Mouse (Mus musculus): ENCODE measurements around the gene Tstd1.

Gene Tstd1

DNA sequence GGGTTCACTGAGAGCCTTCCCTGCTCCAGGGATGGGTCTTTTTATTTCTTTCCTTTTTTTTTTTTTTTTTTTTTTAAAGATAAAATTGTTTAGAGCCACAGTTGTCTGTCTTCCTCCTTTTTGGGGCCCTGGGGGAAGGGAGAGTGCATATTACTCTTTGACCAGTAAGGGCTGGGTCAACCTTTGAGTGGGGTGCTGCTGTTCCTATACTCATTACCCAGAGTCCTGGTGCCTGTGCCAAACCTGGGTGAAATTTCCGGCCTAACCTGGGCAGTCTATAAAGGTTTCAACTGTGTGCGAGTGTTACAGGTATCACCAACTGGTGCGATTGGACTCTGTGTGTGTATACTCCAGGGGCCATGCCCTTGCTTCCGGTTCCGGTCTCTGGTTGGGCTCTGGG is at the start of gene Tstd1:
TSS of gene Tstd1 (plus strand) at position 213 of the 400 bp plus-strand sequence.
- DNase-seq (ENCODE audit: low spot score): no peak

DNA sequence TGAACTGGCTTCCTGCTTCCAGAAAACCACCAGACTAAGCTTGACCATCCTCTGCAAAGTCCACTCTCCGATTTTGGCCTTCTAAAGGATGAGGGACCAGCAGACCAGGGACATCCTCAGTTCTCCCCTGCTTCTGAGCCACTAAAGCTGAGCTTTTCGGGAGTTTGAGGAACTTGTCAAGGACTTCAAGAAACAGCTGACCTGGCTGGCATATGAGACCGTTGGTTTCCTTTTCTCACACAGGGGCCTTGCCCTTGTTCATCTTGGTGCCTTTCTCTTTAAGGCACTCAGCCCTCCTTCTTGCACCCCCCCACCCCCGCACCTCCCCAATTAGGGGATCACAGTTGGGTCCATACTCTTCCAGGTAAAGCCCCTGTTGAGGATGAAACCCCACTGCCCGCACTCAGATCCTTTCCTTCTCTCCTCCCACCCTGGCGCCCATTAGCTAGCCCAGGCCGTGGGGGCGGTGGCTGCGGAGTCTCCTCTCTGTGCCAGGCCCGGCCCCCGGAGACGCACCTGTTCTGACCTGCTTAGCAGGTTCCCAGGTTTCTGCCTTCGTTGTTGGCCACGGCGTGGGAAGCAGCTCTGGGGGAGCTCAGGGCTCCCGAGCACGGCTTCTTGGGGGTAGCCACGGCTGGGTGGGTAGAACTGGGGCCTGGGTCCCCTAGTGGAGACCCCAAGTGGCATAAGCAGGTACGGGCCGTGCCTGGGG is 48.7 kb upstream of the Tstd1 start, which contains the start of gene Nectin4:
TSS of gene Nectin4 (plus strand) at position 255 of the 712 bp plus-strand sequence.
- peak; percentile 62 for DNase-seq (ENCODE audit: low spot score)

DNA sequence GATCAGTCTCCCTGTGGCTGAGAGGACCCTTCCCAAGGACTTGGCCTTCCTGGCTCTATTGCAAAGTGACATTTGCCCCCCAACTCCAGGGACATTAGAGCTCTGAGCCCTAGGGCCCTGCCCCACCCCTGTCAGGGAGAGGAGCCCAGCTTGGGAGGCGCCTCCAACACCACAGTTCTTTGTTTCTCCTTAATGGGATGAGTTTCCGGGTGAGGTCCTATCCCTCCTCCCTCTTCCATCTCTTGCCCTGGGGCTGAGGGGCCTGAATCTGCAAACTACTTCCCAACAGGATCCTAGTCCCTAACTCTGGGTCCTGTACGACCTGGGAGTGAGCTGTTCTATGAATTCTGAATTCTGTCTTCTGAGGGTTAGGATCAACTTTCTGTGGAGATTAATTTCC is 45.8 kb upstream of the Tstd1 start:
- no peak for DNase-seq (ENCODE audit: low spot score)

DNA sequence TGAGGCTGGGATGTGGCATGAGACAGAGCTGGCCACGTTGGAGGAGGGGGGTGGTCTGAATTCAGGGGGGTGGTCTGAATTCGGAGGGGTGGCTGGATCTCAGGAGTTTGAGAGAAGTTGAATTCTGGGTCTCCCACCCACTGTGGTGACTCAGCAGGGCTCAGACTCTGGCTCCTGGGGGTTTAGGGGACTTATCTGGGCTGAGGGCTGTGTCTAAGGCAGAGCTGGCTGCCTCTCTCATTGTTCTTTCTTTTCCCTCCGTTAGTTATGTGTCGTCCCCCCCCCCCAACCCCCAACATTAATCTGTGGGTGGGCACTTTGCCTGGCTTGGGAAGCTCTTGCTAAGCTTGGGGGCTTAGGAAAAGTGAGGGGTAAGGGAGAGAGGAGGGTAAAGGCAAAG is 44.7 kb upstream of the Tstd1 start:
- DNase-seq (ENCODE audit: low spot score): no peak

DNA sequence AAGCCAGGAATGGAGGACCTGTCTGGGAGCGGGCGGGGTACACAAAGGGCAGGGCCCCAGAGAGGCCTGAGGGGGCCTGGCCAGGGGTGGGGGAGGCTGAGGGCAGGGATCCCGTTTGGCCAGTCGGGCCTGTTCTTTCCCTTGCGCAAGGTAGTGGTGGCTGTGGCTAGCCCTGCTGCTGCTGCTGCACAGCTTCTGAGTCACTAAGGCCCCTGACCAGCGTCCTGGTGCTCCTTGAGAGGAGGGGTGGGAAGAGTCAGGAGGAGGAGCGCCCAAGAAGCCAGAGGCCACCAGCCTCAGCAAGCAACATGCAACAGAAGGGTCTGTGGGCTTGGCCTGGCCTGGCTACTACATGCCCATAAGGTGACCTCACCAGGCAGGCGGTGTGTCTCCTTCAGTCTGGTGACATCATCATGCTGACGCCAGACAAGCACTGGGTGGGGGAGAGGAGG is 43.0 kb upstream of the Tstd1 start:
- peak; percentile 82 for DNase-seq (ENCODE audit: low spot score)

DNA sequence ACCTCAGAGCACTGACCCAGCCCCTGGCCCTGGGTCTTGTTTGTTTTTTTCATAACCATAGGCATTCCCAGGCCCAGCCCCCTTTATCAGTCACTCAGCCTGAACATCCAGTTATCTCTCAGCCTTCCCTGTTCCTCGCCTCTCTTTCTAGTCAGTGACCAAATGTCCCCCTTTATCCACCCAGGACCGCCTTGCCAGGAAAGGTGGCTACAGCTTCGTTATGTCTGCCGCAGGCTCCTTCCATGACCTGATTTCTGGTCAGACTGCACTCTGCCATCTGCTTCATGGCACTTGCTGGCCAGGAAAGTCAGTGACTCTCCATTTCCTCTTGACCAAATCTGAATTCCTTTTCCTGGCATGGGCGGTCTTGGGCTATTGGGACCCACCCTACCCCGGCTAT is 40.4 kb upstream of the Tstd1 start:
- no peak for DNase-seq (ENCODE audit: low spot score)

DNA sequence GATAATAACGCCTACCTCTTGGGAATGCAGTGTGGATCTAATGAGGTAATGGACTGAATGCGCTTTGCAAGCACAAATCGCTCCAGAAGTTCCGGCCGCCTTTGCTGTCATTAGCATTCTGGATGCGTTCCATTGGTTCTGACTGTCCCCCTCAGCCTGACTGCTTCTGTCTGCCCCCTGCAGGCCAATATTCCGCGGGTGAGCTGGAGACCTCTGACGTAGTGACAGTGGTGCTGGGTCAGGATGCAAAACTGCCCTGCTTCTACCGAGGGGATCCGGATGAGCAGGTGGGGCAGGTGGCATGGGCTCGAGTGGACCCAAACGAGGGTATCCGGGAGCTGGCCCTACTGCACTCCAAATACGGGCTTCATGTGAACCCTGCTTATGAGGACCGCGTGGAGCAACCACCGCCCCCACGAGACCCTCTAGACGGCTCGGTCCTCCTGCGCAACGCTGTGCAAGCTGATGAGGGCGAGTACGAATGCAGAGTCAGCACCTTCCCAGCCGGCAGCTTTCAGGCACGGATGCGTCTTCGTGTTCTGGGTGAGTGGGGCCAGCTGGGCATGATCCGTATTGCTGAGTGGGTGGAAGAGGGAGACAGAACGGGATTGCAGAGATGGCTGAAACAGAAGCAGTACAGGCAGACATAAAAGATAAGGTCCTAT is 38.6 kb upstream of the Tstd1 start:
- peak; percentile 67 for DNase-seq (ENCODE audit: low spot score)

DNA sequence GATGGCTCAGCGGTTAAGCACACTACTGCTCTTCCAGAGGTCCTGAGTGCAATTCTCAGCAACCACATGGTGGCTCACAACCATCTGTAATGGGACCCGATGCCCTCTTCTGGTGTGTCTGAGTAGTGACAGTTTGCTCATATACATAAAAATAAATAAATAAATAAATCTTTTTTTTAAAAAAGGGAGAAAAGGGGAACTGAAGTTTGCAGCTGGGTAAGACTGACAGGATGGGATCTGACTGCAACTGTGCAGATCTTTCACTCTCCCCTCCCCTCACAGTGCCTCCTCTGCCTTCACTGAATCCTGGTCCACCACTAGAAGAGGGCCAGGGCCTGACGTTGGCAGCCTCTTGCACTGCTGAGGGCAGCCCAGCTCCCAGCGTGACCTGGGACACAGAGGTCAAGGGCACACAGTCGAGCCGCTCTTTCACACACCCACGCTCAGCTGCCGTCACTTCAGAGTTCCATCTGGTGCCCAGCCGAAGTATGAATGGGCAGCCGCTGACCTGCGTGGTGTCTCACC is 36.5 kb upstream of the Tstd1 start:
- DNase-seq (ENCODE audit: low spot score): no peak

DNA sequence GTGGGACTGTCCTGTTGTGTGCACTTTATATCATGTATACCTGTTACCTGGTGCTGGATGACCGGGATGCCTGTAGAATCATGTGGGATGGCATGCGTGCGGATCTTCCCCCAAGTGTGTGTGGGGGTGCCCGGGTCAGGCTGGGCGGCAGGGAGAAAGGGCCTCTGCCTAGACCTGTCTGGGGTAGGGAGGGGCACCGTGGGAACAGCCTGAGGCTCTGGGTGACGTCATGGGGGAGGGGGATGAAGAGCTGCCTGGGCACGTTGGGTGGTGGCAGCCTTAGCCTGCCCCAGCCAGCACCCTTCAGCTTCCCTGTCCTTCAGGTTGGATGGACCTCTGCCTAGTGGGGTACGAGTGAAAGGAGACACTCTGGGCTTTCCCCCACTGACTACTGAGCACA is 34.3 kb upstream of the Tstd1 start:
- DNase-seq (ENCODE audit: low spot score): peak; percentile 74

DNA sequence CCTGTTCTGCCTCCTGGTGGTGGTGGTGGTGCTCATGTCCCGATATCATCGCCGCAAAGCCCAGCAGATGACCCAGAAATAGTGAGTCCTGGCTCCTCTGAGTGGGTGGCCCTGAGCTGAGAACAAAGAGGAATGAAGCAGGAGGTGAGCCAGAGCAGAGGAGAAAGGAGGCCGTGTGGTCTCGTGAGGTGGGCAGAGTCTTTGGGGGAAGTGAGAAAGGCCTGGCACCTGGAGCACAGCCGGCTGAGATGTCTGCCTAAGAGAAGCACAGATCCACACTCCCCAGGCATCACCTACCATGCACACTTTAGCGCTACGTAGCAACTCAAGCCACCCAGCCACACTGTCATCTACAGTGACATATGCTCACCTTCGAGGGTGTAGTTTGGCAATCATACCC is 33.5 kb upstream of the Tstd1 start:
- no peak for DNase-seq (ENCODE audit: low spot score)

DNA sequence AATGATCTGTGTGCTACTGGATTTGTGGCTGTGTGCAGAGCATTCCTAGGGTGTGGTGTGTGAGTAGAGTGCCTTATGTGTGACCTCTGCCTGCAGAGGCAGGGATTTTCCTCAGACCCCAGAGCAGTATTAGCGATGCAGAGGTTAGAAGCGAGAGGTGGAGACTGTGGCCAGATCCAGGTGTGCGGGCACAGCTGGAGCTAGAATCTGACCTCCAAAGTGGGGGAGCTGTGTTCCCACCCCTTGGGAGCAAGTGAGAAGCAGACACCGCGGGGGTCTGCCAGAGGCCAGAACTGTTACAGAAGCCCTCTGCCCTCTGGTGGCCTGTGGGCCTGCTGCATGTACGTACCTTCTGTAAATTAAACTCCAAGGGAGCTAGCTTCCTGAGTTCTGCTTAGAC is 31.6 kb upstream of the Tstd1 start:
- no peak for DNase-seq (ENCODE audit: low spot score)

DNA sequence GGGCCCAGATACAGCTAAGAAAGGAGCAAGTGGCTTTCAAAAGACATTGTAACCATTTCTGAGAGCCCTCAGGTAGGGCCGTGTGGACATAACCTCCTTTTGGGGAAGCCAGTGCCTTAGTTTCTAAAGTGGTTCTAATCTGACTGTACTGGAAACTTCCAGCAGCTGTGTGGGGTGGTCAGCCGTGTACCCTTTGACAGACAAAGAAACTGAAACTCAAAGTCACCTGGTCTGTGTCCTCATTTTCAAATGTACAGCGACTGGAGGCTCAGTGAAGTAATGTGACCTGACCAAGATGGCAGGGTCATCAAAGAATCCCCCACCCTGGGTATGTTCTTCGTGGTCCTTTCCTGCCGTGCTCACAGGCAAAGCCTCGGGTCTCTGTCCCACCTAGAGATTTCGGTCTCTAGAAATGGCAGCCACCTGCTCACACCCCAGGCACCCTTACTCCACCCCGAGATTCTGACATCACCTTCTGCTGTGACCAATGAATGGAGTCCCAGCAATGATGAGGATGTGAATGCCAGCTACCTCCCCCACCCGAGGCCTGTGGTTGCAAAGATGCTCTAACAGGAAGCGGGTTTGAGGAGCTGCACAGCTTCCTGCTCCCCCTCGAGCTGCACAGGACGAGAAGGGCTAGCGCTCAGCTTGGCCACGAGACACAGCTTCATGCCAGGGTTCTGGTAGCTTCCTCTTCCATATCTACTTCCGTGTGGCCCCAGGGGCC is 30.1 kb upstream of the Tstd1 start, which contains the start of gene Arhgap30:
TSS of gene Arhgap30 (plus strand) at position 579 of the 727 bp plus-strand sequence.
- no peak for DNase-seq (ENCODE audit: low spot score)

DNA sequence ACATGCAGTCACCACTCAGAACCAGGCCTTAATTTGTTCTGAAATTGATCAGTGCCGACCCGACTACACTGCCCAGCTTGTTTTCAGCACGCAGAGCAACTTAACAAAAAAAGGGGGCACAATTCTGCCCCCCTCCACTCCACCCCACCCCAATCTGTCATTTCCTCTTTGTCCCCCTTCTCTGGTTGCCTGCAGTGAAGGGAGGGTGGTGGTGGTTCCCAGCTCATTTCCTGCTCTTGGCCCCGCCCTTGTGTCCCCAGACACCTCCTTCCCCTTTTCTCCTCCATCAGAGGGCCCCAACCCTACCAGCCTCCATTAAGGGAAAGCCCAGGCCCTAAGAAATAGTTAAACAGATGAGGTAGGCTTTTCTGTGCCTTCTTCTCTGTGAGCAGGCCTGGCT is 28.6 kb upstream of the Tstd1 start:
- DNase-seq (ENCODE audit: low spot score): no peak

DNA sequence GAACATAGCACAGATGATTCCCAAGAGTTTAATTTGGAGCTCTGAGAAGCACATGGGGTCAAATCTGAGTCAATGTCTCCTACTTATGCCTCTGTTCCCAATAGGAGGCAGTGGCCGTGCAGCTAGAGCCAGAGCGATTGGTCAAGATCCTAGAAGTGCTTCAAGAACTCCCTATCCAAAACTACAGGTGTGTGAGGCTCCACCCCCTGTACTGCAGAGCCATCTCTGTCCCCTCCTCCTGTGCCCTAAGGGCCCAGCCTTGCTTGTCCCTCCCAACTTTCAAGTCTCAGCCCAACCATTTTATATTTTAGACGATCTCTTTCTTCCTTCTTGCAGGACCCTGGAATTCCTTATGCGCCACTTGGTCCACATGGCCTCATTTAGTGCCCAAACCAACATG is 16.9 kb upstream of the Tstd1 start:
- DNase-seq (ENCODE audit: low spot score): no peak

DNA sequence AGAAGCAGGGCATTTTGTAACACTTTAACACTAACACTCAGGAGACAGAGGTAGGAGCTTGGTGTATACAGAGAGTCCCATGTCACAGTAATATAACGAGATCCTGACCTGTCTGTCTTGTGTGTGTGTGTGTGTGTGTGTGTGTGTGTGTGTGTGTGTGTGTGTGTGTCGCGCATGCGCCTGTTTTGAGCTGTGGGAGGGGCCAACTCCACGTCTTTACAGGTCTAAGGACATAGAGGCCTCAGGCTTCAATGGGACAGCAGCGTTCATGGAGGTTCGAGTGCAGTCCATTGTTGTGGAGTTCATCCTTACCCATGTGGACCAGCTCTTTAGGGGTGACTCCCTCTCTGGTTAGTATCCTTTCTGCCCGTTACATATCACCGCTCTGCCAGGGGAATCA is 15.7 kb upstream of the Tstd1 start:
- DNase-seq (ENCODE audit: low spot score): no peak

DNA sequence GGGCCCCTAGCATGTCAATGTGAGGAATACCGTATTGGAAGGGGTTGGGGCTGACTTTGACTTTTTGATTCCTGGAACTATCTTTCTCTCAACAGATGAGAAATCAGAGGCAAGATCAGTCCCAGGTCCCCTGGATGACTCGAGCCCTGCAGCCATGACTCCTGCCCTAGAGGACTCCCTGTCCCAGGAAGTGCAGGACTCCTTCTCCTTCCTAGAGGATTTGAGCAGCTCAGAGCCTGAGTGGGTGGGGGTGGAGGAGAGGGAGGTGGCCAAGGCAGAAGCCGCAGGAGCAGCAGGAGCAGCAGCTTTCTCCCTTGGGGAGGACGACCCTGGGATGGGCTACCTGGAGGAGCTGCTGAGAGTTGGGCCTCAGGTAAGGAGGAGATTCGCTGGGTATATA is 11.4 kb upstream of the Tstd1 start:
- no peak for DNase-seq (ENCODE audit: low spot score)

DNA sequence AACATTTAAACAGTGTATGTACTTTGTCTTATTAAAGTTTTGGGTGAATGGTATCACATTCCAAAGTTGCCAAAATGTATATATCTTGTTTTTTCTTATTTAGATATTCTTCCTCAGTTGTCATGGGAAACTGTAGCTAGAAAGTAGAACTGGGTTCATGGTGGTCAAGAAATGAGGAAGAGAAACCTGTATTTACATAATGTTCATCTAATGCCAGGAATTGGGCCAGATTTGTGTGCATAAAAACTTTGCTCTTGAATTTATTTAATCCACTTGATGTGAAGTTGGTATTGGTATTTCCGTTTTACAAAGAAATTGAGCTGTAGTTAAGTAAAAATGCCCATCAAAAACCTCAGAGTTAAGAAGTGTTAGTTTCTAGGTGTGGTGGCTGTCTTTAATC is 8.4 kb upstream of the Tstd1 start:
- no peak for DNase-seq (ENCODE audit: low spot score)

DNA sequence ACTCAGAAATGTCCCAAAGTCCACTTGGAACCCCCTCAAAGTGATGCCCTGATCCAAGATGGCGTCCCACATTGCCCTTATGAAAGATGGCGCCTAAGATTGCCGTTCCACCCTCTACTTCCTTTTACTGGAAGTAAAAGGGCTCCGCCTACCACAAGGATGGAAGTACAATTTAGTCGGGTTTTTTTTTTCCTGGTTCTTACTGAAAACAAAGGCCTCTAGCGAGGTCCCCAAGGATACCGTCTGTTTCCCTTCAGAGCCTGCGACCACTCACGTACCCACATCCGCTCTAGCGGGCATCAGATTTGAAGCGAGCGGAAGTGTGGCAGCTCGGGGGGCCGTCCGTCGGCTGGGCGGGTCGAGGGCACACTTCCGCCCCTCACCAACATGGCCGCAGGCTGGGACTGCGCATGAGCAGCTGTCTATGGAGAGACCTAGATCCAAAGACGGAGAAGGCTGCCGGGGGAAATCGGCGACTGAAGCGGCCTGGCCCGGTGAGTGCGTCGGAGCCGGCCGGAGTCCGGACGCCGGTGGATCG is 7.7 kb upstream of the Tstd1 start, which contains the start of gene Usf1:
TSS of gene Usf1 (plus strand) at position 367 of the 538 bp plus-strand sequence.
- DNase-seq (ENCODE audit: low spot score): peak; percentile 93

DNA sequence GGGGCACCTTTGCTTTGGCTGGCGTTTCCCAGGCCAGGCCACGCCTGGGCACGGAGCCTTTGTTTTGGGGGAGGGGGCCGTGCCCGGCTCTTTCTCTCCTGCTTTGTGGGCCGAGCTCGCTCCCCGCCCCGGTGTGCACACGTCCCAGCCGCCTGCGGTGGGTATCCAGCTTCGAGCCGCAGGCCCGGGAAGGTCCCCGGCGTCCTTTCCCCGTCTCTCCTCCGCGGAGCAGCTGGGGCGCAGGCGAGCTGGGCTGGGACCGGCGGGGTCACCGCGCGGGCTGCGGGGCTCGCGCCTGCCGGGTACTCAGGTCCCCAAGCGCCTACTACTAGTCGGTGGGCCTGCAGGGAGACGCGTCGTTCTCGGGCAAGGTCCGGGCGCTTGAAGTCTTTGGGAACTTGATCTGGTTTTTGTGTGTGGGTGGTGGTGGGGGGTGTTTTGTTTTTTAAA is 7.2 kb upstream of the Tstd1 start:
- DNase-seq (ENCODE audit: low spot score): no peak

DNA sequence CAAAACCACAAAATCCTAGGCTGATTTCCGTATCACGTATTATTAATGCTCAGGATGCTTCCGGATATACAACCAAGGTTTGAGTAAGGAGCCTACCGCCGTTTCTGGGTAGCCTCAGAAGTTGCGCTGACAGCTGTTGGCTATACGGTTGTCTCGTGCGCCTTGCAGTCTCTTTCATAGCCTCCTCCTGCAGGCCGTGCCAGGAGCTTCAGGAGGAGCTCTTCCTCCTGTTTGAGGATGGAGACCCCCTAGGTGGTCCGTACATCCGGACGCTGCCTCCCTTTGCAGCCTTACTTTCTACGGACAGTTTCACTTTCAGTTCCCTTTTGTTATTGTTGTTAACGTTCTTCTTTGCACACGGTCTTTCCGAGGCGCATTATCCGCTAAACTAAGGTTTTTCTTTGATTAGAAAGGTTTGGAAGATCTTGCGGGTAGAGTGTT is 6.7 kb upstream of the Tstd1 start:
- no peak for DNase-seq (ENCODE audit: low spot score)

DNA sequence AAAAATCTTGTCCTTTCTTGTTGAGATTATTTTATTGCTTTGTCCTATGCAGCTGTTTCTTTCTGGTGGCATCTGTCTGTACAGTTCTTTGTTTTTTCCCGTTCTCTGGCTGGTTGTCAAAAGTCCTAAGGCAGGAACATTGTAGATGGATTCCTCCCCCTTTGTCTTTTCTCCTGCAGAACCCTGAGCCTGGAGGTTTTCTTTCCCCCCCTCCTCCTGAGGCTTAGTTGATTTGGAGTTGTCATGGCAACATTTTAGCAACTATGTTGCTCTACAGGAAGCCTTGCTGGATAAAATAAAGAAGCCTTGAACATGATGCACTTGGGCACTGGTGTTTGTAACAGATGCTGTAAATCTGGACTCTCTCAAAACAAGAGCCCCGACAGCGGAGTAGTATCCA is 6.2 kb upstream of the Tstd1 start:
- DNase-seq (ENCODE audit: low spot score): no peak

DNA sequence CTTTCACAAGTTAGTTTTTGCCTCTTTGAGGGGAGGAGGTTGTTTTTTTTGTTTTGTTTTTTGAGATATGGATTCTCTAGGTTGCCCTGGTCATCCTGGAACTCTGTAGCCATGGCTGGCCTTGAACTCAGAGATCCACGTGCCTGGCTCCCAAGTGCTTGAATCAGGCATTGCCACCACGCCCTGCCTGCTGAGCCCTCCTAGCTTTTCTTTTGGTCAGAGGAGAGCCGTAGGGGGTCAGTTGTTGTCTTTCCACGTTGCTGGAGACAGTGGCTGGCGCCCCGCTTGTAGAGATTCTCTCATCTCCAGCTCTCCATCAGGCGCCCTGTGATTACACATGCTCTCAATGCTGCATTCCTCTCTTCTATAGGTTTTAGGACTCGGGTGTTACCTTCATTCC is 5.1 kb upstream of the Tstd1 start:
- DNase-seq (ENCODE audit: low spot score): no peak
